Mouse (Mus musculus) ES-E14 (cell line): ENCODE data around the gene L3mbtl3.

Experiments used
- CHD2 ChIP-seq: IDR thresholded peaks from 2 replicates; pipeline ENCODE4 v1.6.1; 2014; ENCODE audit warnings: mild to moderate bottlenecking, low read depth, low read length, inconsistent platforms
- MAFK ChIP-seq: IDR thresholded peaks from 2 replicates; pipeline ENCODE4 v1.6.1; 2014; ENCODE audit warnings: mild to moderate bottlenecking, low read depth, low read length, inconsistent platforms; ENCODE audit not compliant: insufficient read depth
- ZC3H11A ChIP-seq: IDR thresholded peaks from 2 replicates; pipeline ENCODE4 v1.6.1; 2012; ENCODE audit warnings: low read depth, mild to moderate bottlenecking, inconsistent platforms, low read length, borderline replicate concordance

DNA sequence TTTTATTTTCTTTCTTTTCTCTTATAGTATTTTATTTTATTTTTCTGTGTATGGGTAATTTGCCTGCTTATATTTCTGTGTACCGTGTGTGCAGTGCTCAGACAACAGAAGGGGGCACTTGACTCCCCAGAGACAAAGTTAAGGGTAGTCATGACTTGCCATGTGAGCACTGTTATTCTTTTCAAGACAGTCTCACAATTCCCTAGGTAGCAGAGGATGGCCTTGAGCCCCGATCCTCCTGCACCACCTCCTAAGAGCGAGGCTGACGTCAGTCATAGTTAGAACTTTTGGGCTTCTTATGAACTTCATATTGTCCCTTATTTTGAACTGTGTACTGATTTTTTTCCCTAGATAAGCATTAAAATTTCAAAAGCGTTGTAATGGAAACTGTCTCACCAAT lies 48.5 kb downstream of the L3mbtl3 start:
- TF ChIP-seq ZC3H11A = no peak
- TF ChIP-seq CHD2 = no peak
- TF ChIP-seq MAFK = no peak
